Mouse (Mus musculus): ENCODE measurements around the gene Trim21. TPM values are rescaled to one million over a fixed set of nuclear protein-coding genes. Genes with fewer than 3 reads are reported as not detected.

Trim21 gene
- polyA plus RNA-seq, 3 experiments from 2014 or later = 7.8 to 10.0 (median 9.7) TPM

Other genes starting within 250 kb of the Trim21 start
- gene Rrm1, start 123.8 kb downstream of the Trim21 start, polyA plus RNA-seq (2017; shearing (Covaris generic)) = 100 to 1,000 TPM in 1 of 3 experiments, 10 to 100 TPM in 2; 45.4 to 216 (median 61.4) TPM
- under 1 TPM in 1 of 3 experiments, not detected in 2; 0.41 TPM for gene Olfr543, start 83.8 kb downstream of the Trim21 start, polyA plus RNA-seq (2017; shearing (Covaris generic))
- gene Olfr544, start 77.2 kb downstream of the Trim21 start, polyA plus RNA-seq (2017; shearing (Covaris generic)) = not detected
- gene Olfr545, start 65.9 kb downstream of the Trim21 start, polyA plus RNA-seq (2017; shearing (Covaris generic)) = not detected
- not detected for gene Olfr547, start 30.7 kb downstream of the Trim21 start, polyA plus RNA-seq (2017; shearing (Covaris generic))
- gene Olfr548-ps1, start 24.6 kb downstream of the Trim21 start, polyA plus RNA-seq (2017; shearing (Covaris generic)) = not detected
- gene Olfr549, start 15.6 kb downstream of the Trim21 start, polyA plus RNA-seq (2017; shearing (Covaris generic)) = not detected
- gene Olfr550, start 6.0 kb upstream of the Trim21 start, polyA plus RNA-seq (2017; shearing (Covaris generic)) = under 1 TPM in 1 of 3 experiments, not detected in 2; 0.15 TPM
- under 1 TPM in 1 of 3 experiments, not detected in 2; 0.12 TPM for gene Olfr551, start 26.4 kb upstream of the Trim21 start, polyA plus RNA-seq (2017; shearing (Covaris generic))
- not detected for gene Olfr552, start 32.3 kb upstream of the Trim21 start, polyA plus RNA-seq (2017; shearing (Covaris generic))
- gene Olfr553, start 52.7 kb upstream of the Trim21 start, polyA plus RNA-seq (2017; shearing (Covaris generic)) = not detected
- gene Olfr554, start 72.9 kb upstream of the Trim21 start, polyA plus RNA-seq (2017; shearing (Covaris generic)) = not detected
- not detected for gene Olfr555, start 93.3 kb upstream of the Trim21 start, polyA plus RNA-seq (2017; shearing (Covaris generic))
- gene Olfr556, start 99.4 kb upstream of the Trim21 start, polyA plus RNA-seq (2017; shearing (Covaris generic)) = under 1 TPM in 1 of 3 experiments, not detected in 2; 0.15 TPM
- 10 to 100 TPM in 2 of 3 experiments, 1 to 10 TPM in 1; 7.5 to 16.1 (median 15.7) TPM for gene Trim68, start 121.8 kb upstream of the Trim21 start, polyA plus RNA-seq (2017; shearing (Covaris generic))
- gene Olfr557, start 130.4 kb upstream of the Trim21 start, polyA plus RNA-seq (2017; shearing (Covaris generic)) = not detected
- gene Olfr558, start 136.7 kb upstream of the Trim21 start, polyA plus RNA-seq (2017; shearing (Covaris generic)) = not detected
- gene Olfr33, start 153.6 kb upstream of the Trim21 start, polyA plus RNA-seq (2017; shearing (Covaris generic)) = not detected
- gene Olfr559, start 162.0 kb upstream of the Trim21 start, polyA plus RNA-seq (2017; shearing (Covaris generic)) = not detected
- gene Olfr560, start 193.9 kb upstream of the Trim21 start, polyA plus RNA-seq (2017; shearing (Covaris generic)) = not detected
- gene Olfr78, start 194.0 kb upstream of the Trim21 start, polyA plus RNA-seq (2017; shearing (Covaris generic)) = not detected
- gene Olfr561, start 205.7 kb upstream of the Trim21 start, polyA plus RNA-seq (2017; shearing (Covaris generic)) = not detected
- gene Olfr564, start 238.0 kb upstream of the Trim21 start, polyA plus RNA-seq (2017; shearing (Covaris generic)) = not detected

All from inflammation-experienced regulatory T-cells, adult 6 months (primary cell).